Mouse (Mus musculus): ENCODE measurements around the gene Gm8453.
"Not testable (repeated sequence)": the region's sequence is repeated elsewhere in the genome, so short reads cannot be mapped to it uniquely, and the experiment has no call there.

Gm8453 gene

GRCm38 (mm10) chr7:22229384-22229783 lies at the start of gene Gm8453:
Gene Gm8453 (minus strand): TSS chr7:22229484.
- DNase-seq (ENCODE audit: low read depth, low spot score) = not testable (repeated sequence)

DNA sequence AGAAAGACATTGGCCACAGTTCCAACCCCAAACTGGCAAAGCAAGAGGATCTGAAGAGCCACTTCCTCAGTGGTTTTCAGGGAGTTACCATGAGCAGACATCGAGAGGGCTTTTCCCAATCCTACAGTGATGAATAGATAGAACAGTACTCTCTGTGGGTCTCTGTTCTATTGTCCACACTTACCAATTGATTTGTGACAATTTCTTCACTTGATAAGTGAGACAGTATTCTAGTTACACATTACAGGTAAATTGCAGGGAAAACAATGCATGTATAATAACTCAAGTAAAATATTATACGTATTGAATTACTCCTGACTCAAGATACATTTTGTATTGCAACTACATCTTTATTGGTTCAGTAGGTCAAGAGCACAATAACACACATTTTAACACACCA lies 28.1 kb downstream of the Gm8453 start, which contains the start of gene Gm8653:
Gene Gm8653, minus strand, starts transcription at position 101 of the 400 bp plus-strand sequence.
- DNase-seq (ENCODE audit: low read depth, low spot score) = not testable (repeated sequence)

DNA sequence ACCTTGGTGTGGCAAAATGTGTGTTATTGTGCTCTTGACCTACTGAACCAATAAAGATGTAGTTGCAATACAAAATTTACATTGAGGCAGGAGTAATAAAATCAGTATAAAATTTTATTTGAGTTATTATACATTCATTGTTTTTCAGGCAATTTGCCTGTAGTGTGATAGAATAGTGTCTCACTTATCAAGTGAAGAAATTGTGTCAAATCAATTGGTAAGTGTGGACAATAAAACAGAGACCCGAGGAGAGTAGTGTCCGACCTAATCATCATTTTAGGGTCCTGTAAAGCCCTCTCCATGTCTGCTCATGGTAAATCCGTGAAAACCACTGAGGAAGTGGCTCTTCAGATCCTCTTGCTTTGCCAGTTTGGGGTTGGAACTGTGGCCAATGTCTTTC lies 40.2 kb downstream of the Gm8453 start, which contains the start of gene Vmn1r143:
Gene Vmn1r143, plus strand, starts transcription at position 301 of the 400 bp plus-strand sequence.
- DNase-seq (ENCODE audit: low read depth, low spot score) = not testable (repeated sequence)
